Mouse (Mus musculus): Measurements from ENCODE around the gene Ufsp1. TPM values are rescaled to one million over a fixed set of nuclear protein-coding genes. Genes with fewer than 3 reads are reported as not detected.

Gene Ufsp1
- polyA plus RNA-seq, 1 experiment from 2014 or later: 7.1 TPM

DNA sequence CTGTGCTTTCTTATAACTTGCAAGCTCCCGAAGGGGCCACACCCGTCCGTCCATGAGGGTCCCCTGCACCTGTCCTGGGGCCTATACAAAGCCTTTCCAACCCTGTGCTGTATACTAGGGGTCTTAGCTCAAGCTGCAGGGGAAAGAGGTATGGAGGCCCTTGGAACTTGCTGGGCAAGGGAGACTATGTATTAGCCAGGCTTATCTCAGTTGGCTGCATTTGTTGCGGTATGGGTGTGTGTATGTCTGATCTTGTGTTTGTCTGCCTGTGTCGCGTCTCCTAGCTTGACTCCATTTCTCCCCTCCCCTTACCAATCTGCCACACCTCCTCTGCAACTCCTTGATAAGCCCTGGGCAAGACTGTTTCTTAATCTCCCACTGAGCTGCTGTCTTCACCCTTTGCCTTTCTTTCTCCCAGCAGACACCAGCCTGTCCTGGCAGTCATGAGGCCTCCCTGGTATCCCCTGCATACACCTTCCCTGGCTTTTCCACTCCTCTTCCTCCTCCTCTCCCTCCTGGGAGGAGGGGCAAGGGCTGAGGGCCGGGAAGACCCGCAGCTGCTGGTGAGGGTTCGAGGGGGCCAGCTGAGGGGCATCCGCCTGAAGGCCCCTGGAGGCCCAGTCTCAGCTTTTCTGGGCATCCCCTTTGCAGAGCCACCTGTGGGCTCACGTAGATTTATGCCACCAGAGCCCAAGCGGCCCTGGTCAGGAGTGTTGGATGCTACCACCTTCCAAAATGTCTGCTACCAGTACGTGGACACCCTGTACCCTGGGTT is 4.7 kb upstream of the Ufsp1 start:
- Histone ChIP-seq H3K4me2 (ENCODE audit: low read length) (peak overlapping the region; percentile 90), H3K9ac (ENCODE audit: low read length) (peak overlapping the region; percentile 62; the same call in 1 of the 2 replicates), H3K27ac (replicated peaks in 1 of 2; ENCODE audit: control insufficient read depth in 1 of 2, insufficient read depth in 1 of 2, low read depth in 2 of 2, low read length in 2 of 2) (no peak overlapping the region), H3K27me3 (ENCODE audit: control insufficient read depth, insufficient read depth, low read length) (peaks cover 45% of the 10 kb centered on the region), H3K4me3 (ENCODE audit: control insufficient read depth in 1 of 2, insufficient read depth in 1 of 2, low read depth in 1 of 2, low read length in 2 of 2) (peak overlapping the region in 1 of 2 experiments; percentile 41; a peak in 1 of 4 replicates), H3K9me3 (ENCODE audit: control insufficient read depth, low read length) (no peaks in the 10 kb centered on the region), H3K36me3 (ENCODE audit: control insufficient read depth, insufficient read depth, low read length) (no peaks in the 10 kb centered on the region), H3K4me1 (ENCODE audit: control insufficient read depth in 2 of 2, insufficient read depth in 2 of 2, low read length in 2 of 2) (peaks cover 13 to 39% of the 10 kb centered on the region in 2 experiments)
- ATAC-seq (ENCODE audit: insufficient number of reproducible peaks, insufficient read depth, low FRiP score, low read depth): no peak
- 43% methylated on average over 13 of the region's 13 CpGs for WGBS

DNA sequence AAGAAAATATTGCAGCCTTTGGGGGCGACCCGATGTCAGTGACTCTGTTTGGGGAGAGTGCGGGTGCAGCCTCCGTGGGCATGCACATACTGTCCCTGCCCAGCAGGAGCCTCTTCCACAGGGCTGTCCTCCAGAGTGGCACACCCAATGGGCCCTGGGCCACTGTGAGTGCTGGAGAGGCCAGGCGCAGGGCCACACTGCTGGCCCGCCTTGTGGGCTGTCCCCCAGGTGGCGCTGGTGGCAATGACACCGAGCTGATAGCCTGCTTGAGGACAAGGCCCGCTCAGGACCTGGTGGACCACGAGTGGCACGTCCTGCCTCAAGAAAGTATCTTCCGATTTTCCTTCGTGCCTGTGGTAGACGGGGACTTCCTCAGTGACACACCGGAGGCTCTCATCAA is 3.8 kb upstream of the Ufsp1 start:
- H3K4me3 ChIP-seq (ENCODE audit: control insufficient read depth in 1 of 2, insufficient read depth in 1 of 2, low read depth in 1 of 2, low read length in 2 of 2): no peak overlapping the region
- peaks cover 45% of the 10 kb centered on the region for H3K27me3 ChIP-seq (ENCODE audit: control insufficient read depth, insufficient read depth, low read length)

DNA sequence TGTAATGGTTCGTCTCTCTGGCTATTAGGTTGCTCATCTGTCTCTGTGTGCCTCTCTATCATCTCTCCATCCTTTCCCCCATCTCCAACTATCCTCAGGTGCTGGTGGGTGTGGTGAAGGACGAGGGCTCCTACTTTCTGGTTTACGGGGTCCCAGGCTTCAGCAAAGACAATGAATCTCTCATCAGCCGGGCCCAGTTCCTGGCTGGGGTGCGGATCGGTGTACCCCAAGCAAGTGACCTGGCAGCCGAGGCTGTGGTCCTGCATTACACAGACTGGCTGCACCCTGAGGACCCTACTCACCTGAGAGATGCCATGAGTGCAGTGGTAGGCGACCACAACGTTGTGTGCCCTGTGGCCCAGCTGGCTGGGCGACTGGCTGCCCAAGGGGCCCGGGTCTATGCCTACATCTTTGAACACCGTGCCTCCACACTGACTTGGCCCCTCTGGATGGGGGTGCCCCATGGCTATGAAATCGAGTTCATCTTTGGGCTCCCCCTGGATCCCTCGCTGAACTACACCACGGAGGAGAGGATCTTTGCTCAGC is 3.0 kb upstream of the Ufsp1 start:
- H3K27me3 ChIP-seq (ENCODE audit: control insufficient read depth, insufficient read depth, low read length): peaks cover 45% of the 10 kb centered on the region
- H3K4me3 ChIP-seq (ENCODE audit: control insufficient read depth in 1 of 2, insufficient read depth in 1 of 2, low read depth in 1 of 2, low read length in 2 of 2): no peak overlapping the region
- H3K4me1 ChIP-seq (ENCODE audit: control insufficient read depth in 2 of 2, insufficient read depth in 2 of 2, low read length in 2 of 2): peaks cover 18 to 43% of the 10 kb centered on the region in 2 experiments
- 70% methylated on average over 15 of the region's 15 CpGs for WGBS
- no peak overlapping the region for H3K4me2 ChIP-seq (ENCODE audit: low read length)
- no peaks in the 10 kb centered on the region for H3K9me3 ChIP-seq (ENCODE audit: control insufficient read depth, low read length)
- H3K27ac ChIP-seq (replicated peaks in 1 of 2; ENCODE audit: control insufficient read depth in 1 of 2, insufficient read depth in 1 of 2, low read depth in 2 of 2, low read length in 2 of 2): no peak overlapping the region
- no peak for ATAC-seq (ENCODE audit: insufficient number of reproducible peaks, insufficient read depth, low FRiP score, low read depth)
- peaks cover 16% of the 10 kb centered on the region for H3K36me3 ChIP-seq (ENCODE audit: control insufficient read depth, insufficient read depth, low read length)
- H3K9ac ChIP-seq (ENCODE audit: low read length): no peak overlapping the region

More for the DNA sequence above, 3.8 kb upstream of the Ufsp1 start:
- Histone ChIP-seq H3K27ac (replicated peaks in 1 of 2; ENCODE audit: control insufficient read depth in 1 of 2, insufficient read depth in 1 of 2, low read depth in 2 of 2, low read length in 2 of 2) (no peak overlapping the region), H3K9me3 (ENCODE audit: control insufficient read depth, low read length) (no peaks in the 10 kb centered on the region), H3K4me1 (ENCODE audit: control insufficient read depth in 2 of 2, insufficient read depth in 2 of 2, low read length in 2 of 2) (peaks cover 18 to 43% of the 10 kb centered on the region in 2 experiments), H3K4me2 (ENCODE audit: low read length) (peak overlapping the region; percentile 90; the same call in 1 of the 2 replicates), H3K36me3 (ENCODE audit: control insufficient read depth, insufficient read depth, low read length) (peaks cover 8% of the 10 kb centered on the region), H3K9ac (ENCODE audit: low read length) (no peak overlapping the region)
- 23% methylated on average over 15 of the region's 15 CpGs for WGBS
- ATAC-seq (ENCODE audit: insufficient number of reproducible peaks, insufficient read depth, low FRiP score, low read depth): no peak

- Histone ChIP-seq H3K4me3 (ENCODE audit: control insufficient read depth in 1 of 2, insufficient read depth in 1 of 2, low read depth in 1 of 2, low read length in 2 of 2) (peak overlapping the region; percentile 58 to 72), H3K27me3 (ENCODE audit: control insufficient read depth, insufficient read depth, low read length) (peaks cover 33% of the 10 kb centered on the region), H3K9me3 (ENCODE audit: control insufficient read depth, low read length) (no peaks in the 10 kb centered on the region), H3K9ac (ENCODE audit: low read length) (peak overlapping the region; percentile 87), H3K4me1 (ENCODE audit: control insufficient read depth in 2 of 2, insufficient read depth in 2 of 2, low read length in 2 of 2) (peaks cover 12 to 35% of the 10 kb centered on the region in 2 experiments), H3K36me3 (ENCODE audit: control insufficient read depth, insufficient read depth, low read length) (peaks cover 34% of the 10 kb centered on the region), H3K27ac (replicated peaks in 1 of 2; ENCODE audit: control insufficient read depth in 1 of 2, insufficient read depth in 1 of 2, low read depth in 2 of 2, low read length in 2 of 2) (peak overlapping the region; percentile 45 to 94; a peak in 3 of 4 replicates), H3K4me2 (ENCODE audit: low read length) (peak overlapping the region; percentile 99)
- WGBS: 1% methylated on average over 11 of the region's 15 CpGs
- ATAC-seq (ENCODE audit: insufficient number of reproducible peaks, insufficient read depth, low FRiP score, low read depth): peak; percentile 9; the same call in 1 of the 2 replicates
Measured at GRCm38 (mm10) chr5:137293282-137293681, 1.1 kb upstream of the Ufsp1 start.

GRCm38 (mm10) chr5:137294744-137295093 is 290 bp downstream of the Ufsp1 start:
- peaks cover 48% of the 10 kb centered on the region for H3K36me3 ChIP-seq (ENCODE audit: control insufficient read depth, insufficient read depth, low read length)

GRCm38 (mm10) chr5:137295296-137295695 is 867 bp downstream of the Ufsp1 start:
- no peak for ATAC-seq (ENCODE audit: insufficient number of reproducible peaks, insufficient read depth, low FRiP score, low read depth)
- Histone ChIP-seq H3K9me3 (ENCODE audit: control insufficient read depth, low read length) (no peaks in the 10 kb centered on the region), H3K27me3 (ENCODE audit: control insufficient read depth, insufficient read depth, low read length) (peaks cover 17% of the 10 kb centered on the region), H3K4me2 (ENCODE audit: low read length) (peak overlapping the region; percentile 99), H3K4me3 (ENCODE audit: control insufficient read depth in 1 of 2, insufficient read depth in 1 of 2, low read depth in 1 of 2, low read length in 2 of 2) (peak overlapping the region; percentile 51 to 58; a peak in 3 of 4 replicates), H3K4me1 (ENCODE audit: control insufficient read depth in 2 of 2, insufficient read depth in 2 of 2, low read length in 2 of 2) (peaks cover 5 to 16% of the 10 kb centered on the region in 2 experiments; a peak in 1 of 4 replicates), H3K9ac (ENCODE audit: low read length) (peak overlapping the region; percentile 87), H3K36me3 (ENCODE audit: control insufficient read depth, insufficient read depth, low read length) (peaks cover 54% of the 10 kb centered on the region), H3K27ac (replicated peaks in 1 of 2; ENCODE audit: control insufficient read depth in 1 of 2, insufficient read depth in 1 of 2, low read depth in 2 of 2, low read length in 2 of 2) (peak overlapping the region in 1 of 2 experiments; percentile 94; a peak in 2 of 4 replicates)
- 79% methylated on average over 9 of the region's 9 CpGs for WGBS

More at GRCm38 (mm10) chr5:137294744-137295093, 290 bp downstream of the Ufsp1 start:
- peak; percentile 11 for ATAC-seq (ENCODE audit: insufficient number of reproducible peaks, insufficient read depth, low FRiP score, low read depth)
- no peaks in the 10 kb centered on the region for H3K9me3 ChIP-seq (ENCODE audit: control insufficient read depth, low read length)
- H3K27ac ChIP-seq (replicated peaks in 1 of 2; ENCODE audit: control insufficient read depth in 1 of 2, insufficient read depth in 1 of 2, low read depth in 2 of 2, low read length in 2 of 2): peak overlapping the region; percentile 69 to 94
- peak overlapping the region; percentile 99 for H3K4me2 ChIP-seq (ENCODE audit: low read length)
- peak overlapping the region; percentile 51 to 58 for H3K4me3 ChIP-seq (ENCODE audit: control insufficient read depth in 1 of 2, insufficient read depth in 1 of 2, low read depth in 1 of 2, low read length in 2 of 2)
- WGBS: 8% methylated on average over 18 of the region's 18 CpGs
- H3K4me1 ChIP-seq (ENCODE audit: control insufficient read depth in 2 of 2, insufficient read depth in 2 of 2, low read length in 2 of 2): peaks cover 5 to 21% of the 10 kb centered on the region in 2 experiments; a peak in 2 of 4 replicates
- peaks cover 22% of the 10 kb centered on the region for H3K27me3 ChIP-seq (ENCODE audit: control insufficient read depth, insufficient read depth, low read length)
- peak overlapping the region; percentile 87 for H3K9ac ChIP-seq (ENCODE audit: low read length)

DNA sequence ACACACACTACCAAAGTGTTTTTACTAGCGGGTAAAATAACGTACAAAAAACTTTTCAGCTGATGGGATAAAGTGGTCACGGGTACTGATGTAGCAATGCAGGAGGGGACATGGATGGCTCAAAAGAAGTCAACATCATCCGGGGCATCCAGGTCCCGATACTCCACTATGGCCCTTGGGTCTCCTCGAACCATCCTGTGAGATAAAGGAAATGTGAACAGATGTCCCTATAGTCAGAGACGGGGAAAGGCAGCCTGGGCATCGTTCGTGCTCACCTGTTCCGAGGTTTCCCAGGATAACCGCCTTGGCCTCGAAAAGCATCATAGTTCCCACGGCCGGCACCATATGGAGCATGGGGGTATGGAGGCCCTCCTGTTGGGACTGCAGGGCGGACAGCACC is 1.3 kb downstream of the Ufsp1 start:
- Histone ChIP-seq H3K27me3 (ENCODE audit: control insufficient read depth, insufficient read depth, low read length) (peaks cover 13% of the 10 kb centered on the region), H3K36me3 (ENCODE audit: control insufficient read depth, insufficient read depth, low read length) (peaks cover 58% of the 10 kb centered on the region), H3K4me2 (ENCODE audit: low read length) (no peak overlapping the region), H3K4me3 (ENCODE audit: control insufficient read depth in 1 of 2, insufficient read depth in 1 of 2, low read depth in 1 of 2, low read length in 2 of 2) (no peak overlapping the region), H3K9ac (ENCODE audit: low read length) (no peak overlapping the region), H3K27ac (replicated peaks in 1 of 2; ENCODE audit: control insufficient read depth in 1 of 2, insufficient read depth in 1 of 2, low read depth in 2 of 2, low read length in 2 of 2) (no peak overlapping the region), H3K4me1 (ENCODE audit: control insufficient read depth in 2 of 2, insufficient read depth in 2 of 2, low read length in 2 of 2) (peaks cover 5 to 16% of the 10 kb centered on the region in 2 experiments; a peak in 1 of 4 replicates), H3K9me3 (ENCODE audit: control insufficient read depth, low read length) (no peaks in the 10 kb centered on the region)
- ATAC-seq (ENCODE audit: insufficient number of reproducible peaks, insufficient read depth, low FRiP score, low read depth): no peak
- WGBS: 90% methylated on average over 15 of the region's 15 CpGs

Data from heart, embryonic 14.5 days (tissue).